Mouse (Mus musculus): ENCODE data around the gene Abca17. TPM values are rescaled to one million over a fixed set of nuclear protein-coding genes. Genes with fewer than 3 reads are reported as not detected.

The Abca17 gene
- 1 to 10 TPM in 1 of 4 experiments, under 1 TPM in 3; 0.49 to 1.1 (median 0.75) TPM for total RNA-seq (2022)

DNA sequence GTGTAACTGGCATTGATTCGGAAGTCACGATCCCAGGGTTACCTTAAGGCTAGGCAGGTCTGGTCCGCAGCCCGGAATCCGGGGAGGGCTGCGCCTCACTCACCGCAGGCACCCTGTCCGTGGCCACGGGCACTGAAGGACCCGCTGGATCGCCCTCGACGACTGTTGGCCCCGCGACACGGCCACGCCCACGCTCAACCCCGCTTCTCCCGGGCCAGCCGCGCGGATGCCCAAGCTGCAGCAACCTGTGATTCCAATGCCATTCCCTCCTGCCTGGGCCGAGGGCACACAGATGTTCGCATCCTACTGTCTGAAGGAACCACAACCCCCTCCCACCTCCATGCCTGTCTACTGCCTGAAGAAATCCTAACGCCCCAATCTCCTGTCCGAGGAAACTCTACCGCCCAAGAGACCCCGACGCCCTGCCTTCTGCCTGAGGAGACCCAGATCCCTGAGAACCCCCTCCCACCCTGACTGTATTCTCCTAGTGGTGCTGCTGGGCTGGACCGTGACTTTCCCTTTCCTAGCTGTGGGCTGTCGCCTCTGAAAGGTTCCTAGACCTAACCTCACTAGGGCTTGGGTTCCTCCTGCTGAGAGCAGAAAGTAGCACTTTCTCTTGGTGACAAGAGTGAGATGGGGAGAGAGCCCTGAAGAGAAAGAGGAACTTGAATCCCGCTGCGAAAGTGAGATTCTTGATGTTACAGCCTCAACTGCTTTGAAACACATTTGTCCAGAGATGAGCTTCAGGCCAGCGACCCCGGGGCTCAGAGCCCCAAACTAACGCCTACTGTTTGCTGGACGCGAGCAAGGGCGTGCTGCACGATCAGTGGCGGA lies at the start of gene Abca17:
Abca17 (minus strand) TSS at position 143 of the 834 bp plus-strand sequence.
- peak; percentile 6 to 23 for DNase-seq (ENCODE audit: low spot score in 2 of 2)

DNA sequence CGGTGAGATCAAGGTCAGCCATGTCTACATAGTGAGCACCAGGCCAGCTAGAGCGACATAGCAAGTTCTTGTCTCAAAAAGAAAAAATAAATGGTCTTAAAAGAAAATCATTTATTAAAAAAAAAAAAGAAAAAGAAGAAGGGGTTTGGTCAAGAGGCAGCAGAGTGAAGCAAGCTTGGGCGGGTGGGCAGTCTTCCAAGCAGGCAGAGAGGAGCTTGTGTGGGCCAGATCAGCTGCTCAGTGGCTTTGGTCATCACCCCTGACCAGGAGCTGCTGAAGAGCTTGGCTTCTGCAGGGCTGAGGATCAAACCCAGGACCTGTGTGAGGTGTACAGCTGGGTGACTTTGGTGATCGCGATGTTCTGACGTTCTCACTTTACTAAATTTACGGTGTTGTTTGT lies 43.6 kb upstream of the Abca17 start:
- no peak for DNase-seq (ENCODE audit: low spot score in 2 of 2)

DNA sequence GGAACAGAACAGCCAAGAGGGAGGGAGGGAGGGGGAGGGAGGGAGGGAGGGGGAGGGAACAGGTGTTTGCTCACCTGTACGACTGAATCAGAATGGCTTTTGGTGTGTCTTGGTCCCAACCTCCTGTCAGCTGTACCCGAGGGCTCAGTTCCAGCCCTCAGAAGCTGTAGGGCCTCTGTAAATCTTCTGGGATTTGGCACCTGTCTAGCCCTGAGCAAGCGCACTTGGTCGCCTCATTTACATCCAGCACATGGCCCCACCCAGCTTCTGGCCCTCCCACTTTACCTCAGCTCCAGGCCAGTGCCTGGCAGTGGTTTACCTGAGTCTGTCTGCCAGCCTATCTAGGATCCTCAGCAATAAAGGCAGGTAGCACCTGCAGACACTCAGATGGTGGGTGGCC lies 42.7 kb upstream of the Abca17 start:
- no peak for DNase-seq (ENCODE audit: low spot score in 2 of 2)

DNA sequence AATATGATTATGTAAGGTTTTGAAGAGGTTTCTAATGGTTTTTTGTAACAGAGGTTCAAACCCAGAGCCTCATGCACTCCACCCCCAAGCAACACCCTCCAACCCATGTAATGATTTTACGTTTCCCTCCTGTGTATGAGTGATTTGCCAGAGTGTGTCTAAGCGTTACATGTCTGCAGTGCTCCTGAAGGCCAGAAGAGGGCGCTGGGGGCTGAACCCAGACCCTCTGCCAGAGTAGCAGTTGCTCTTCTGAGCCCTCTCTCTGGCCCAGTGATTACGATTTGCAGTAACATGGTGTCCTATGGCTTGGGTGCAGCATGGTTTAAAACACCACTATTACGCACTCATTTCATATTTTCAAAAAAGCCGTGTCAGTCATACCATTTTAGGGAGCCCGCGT lies 40.3 kb upstream of the Abca17 start:
- no peak for DNase-seq (ENCODE audit: low spot score in 2 of 2)

DNA sequence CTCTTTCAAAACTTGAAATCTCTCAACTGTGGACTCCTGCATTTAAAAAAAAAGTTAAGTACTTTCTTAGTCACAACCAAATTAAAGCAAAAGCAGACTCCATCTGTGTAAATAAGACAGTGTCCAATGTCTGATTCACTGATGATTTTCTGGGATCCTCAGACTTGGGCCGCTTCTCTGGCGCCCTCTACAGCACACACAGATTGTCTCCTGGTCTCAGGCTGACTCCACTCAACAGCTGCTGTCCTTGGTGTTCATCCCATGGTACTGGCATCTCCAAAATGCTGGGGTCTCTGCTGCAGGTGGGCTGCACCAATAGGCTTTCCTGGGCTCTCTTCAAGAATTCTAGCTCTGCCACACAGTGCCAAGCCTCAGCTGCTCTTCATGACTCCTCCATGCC lies 39.0 kb upstream of the Abca17 start:
- DNase-seq (ENCODE audit: low spot score in 2 of 2), result peak in 1 of 2 experiments; percentile 66

DNA sequence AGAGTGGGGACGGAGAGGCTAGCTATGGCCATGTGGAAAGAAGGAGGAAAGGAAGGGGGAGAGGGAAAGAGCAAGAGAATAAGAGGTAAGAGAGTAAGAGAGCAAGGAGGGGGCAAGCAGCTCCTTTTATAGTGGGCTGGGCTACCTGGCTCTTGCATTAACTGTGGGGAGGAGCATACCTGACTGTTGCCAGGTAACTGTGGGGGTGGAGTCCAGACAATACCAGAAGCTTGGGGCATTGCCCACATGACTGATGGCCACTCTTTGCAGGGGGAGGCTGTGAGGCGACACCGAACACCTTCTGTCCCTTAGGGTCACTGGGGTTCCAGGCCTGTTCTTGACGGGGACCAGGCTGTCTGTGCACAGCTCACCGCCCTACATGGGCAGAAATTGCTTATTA lies 37.8 kb upstream of the Abca17 start:
- no peak for DNase-seq (ENCODE audit: low spot score in 2 of 2)

DNA sequence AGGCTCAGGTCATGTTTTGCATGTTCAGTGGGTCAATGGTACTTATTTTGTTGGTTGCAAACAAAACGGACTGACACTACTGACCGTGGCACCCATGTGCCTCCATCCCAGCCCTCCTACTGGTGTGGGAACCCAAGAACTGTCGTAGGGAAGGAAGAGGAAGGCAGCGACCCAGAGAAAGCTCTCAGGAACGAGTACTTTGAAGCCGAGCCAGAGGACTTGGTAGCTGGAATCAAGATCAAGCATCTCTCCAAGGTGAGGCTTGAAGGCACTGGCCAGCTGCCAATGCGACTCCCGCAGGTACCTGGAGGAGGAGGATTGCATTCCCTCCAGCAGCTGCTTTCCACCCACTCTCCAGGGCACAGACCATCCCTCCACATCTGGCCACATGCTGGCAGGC lies 32.9 kb upstream of the Abca17 start:
- no peak for DNase-seq (ENCODE audit: low spot score in 2 of 2)

DNA sequence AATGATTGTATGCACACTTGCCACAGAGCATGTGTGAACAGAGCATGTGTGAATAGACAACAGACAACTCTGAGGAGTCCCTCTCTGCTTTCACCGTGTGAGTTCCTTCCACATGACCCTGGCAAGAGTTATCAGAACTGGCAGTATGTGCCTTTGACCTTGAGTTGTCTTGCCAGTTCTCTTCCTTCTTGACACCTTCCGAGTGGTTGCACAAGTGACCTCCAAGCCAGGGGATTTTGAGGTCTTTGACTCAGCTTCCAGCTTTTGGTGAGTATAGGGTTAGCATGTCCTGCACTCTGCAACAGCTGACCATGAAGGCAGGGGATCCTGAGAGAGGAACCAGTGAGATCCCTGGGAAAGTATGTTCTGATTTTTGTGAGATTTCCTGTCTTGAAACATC lies 27.6 kb upstream of the Abca17 start:
- DNase-seq (ENCODE audit: low spot score in 2 of 2), result no peak

DNA sequence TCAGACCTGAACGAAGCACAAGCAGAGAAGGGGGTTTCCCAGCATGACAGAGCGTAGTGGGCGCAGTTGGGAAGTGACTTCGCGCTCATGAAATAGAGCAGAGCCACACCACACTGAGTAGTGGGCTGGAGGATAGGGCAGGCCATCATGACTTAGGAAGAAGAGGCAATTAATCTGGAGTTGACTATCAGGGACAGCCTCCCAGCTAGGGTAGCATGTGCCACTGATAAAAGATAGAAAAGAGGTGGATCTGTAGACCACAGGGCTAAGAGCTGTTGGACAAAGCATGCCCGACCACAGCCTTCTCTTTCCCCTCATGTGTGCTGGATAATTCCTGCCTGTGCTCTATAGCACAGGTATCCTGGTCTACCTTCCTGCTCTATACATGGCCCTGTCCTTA lies 25.0 kb upstream of the Abca17 start:
- DNase-seq (ENCODE audit: low spot score in 2 of 2), result no peak

DNA sequence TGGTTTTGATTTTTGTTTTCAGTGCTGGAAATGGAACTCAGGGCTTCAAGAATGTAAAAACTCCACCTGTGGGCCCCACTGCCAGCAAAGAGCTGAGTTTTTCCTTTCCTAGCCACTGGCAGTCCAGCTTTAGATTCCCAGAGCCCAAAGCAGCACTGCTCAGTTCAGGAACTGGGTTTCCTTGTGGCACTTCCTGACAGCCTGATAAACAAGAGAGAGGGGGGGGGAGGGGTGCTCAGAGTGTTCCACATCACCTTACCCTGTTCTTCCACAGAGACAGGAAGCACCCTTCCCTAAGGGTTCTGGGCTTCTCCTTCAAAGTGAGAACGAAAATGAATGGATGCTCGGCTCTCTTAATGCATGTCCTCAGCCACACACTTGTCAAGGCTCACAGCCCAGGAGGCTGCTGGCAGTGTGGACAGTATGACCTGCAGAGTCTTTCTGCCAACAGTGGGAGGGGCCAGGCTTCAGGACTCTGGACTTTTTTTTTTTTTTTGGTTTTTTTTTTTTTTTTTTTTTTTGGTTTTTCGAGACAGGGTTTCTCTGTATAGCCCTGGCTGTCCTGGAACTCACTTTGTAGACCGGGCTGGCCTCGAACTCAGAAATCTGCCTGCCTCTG lies 24.3 kb upstream of the Abca17 start:
- no peak for DNase-seq (ENCODE audit: low spot score in 2 of 2)

DNA sequence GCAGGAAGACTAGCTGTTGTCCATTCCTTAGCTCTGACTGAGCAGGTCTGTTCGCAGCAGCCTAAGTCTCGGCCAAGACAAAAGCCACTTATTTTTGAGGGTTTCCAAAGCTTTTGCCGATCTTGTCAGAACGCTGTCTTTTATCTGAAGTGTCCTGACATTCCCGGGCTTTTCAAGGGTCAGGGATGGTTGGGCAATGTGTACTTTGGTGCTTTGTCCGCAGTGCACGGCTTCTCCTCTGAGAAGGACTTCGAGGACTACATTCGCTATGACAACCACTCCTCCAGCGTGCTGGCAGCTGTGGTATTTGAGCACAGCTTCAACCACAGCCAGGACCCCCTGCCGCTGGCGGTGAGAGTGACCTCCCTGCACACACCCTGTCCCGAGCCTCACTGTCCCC lies 15.0 kb upstream of the Abca17 start:
- no peak for DNase-seq (ENCODE audit: low spot score in 2 of 2)

DNA sequence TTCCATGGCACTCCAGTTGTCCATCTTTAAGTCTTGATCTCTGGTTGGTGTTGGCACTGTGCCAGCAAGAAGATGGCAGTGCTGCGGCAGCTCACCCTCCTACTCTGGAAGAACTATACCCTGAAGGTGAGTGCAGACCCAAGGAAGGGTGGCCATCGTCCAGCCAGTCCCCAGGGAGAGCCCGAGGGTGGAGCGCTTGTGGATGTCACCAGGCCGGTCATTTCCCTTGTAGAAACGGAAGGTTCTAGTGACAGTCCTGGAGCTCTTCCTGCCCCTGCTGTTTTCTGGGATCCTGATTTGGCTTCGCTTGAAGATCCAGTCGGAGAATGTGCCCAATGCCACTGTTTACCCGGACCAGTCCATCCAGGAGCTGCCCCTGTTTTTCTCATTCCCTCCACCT lies 13.6 kb upstream of the Abca17 start:
- DNase-seq (ENCODE audit: low spot score in 2 of 2), result no peak

DNA sequence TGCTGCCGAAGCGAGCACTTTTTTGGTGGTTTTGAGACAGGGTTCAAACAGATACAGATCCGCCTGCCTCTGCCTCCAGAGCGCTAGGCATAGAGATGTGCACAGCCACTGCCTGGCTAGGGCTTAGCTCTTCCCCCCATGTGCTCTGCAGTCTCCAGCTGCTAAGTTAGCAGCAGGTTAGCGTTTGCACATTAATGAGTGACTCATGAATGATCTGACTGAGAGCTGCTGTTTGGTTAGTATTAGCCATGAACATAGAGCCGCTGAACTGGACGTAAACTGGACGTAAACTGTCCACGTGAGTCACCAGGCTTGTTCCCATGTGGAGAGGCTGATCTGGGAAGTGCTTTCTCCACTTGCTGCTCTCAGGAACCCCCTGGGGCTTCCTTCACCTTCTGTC lies 11.7 kb upstream of the Abca17 start:
- no peak for DNase-seq (ENCODE audit: low spot score in 2 of 2)

DNA sequence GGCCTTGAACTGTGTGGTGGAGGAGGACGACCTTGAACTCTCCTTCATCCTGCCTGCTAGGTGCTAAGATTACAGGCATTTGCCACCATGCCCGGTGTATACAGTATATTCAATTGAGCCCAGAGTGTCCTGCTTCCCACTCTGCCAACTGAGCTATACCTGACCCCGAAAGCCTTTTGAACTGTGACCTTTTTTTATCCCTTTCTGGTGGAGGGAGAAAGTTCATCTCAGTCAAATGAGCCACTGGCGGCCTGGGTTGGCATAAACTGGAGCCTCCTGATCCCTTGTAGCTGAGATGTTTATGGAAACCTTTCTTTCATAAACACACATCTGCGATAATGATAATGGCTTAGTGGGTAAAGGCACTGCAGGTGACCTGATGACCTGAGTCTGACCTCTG lies 10.4 kb upstream of the Abca17 start:
- no peak for DNase-seq (ENCODE audit: low spot score in 2 of 2)

DNA sequence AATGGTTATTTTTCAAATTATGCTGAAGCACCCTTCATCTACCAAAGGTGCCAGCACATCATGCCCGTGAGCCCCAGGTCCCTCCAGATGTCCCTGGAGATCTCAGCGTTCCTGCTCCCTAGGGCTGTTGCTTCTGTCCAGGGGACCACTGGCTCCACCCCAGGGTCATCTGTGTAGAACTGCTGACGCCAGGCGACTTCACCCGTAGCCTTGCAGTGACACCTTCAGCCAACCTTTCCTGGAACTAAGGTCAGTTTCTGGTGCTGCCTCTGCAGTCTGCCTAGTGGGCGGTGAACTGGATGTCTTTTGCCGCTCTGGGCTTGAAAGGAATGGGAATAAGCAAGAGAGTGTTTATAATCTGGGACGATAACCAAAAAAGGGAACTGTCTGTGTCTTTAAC lies 10.0 kb upstream of the Abca17 start:
- DNase-seq (ENCODE audit: low spot score in 2 of 2), result no peak

DNA sequence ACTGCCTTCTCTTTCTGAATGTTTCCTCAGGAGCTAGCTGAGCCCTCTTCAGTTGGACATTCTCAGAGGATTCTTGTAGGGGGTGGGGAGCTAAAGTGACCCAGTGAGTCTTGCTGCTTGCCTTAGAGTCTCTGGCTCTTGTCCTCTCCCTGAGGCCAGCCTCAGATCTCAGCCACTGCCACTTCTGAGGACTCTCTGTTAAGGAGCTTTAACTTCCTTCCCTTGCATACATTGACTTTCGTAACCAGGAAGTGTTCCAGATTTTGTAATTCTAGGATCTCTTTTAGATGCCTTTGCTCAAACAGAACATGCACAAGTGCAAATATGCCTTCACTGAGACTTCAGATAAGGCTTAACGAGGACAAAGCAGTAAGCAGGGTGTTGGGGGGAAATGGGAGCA lies 9.0 kb upstream of the Abca17 start:
- no peak for DNase-seq (ENCODE audit: low spot score in 2 of 2)

DNA sequence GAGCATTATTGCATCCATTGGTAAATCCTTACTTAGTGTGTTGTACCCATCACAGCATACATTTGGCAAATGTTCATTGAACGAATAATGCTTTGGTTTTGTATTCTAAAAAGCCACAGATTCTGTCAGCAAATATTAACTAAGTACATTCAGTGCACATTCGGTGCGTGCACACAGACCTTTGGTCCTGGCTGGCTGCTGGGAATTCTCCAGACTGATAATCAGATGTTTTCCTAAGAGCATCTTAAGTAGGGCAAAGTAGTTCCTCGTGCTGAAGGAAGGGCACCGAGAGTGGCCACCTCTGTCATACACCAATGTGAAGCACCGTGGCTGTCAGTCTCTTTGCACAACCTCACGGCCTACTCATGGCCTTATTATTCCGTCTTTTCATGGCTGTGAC lies 8.1 kb upstream of the Abca17 start:
- DNase-seq (ENCODE audit: low spot score in 2 of 2), result no peak

DNA sequence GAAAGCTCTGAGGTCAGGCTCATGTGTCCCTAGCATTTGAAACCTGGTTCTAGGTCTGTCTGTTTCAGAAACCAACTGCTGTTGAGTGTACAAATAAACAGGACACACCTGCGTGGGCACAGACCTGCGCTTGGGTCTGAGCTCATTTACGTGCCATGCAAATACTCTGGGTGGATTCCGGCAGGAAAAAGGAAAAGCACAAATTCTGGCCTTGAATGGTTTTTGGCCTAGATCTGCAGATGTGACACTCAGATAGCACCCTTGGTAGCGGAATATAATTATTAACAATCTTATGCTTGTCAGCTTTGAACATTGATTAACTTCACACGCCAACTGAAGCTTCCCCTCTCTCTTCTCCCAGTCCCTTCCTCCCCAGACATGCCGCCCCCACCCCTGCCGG lies 4.4 kb upstream of the Abca17 start:
- no peak for DNase-seq (ENCODE audit: low spot score in 2 of 2)

DNA sequence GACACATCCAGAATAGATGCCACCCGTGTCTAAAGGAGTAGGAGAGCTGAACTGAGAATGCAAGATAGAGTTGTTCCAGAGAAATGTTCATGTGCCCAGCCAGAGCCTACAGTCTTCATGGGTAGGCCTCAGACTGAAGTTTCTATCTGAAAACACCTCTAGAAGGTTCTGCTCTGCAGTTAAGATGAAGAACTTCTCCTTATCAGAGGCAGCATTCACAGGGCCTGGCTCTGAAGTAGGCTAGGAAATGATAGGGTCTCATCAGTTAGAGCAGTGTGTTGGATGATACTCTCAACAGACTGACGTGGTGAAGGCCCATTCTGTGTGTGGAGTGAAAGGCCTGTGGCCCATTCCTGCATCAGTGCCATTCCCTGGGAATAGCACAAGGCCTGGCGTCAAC lies 3.1 kb upstream of the Abca17 start:
- DNase-seq (ENCODE audit: low spot score in 2 of 2), result no peak

DNA sequence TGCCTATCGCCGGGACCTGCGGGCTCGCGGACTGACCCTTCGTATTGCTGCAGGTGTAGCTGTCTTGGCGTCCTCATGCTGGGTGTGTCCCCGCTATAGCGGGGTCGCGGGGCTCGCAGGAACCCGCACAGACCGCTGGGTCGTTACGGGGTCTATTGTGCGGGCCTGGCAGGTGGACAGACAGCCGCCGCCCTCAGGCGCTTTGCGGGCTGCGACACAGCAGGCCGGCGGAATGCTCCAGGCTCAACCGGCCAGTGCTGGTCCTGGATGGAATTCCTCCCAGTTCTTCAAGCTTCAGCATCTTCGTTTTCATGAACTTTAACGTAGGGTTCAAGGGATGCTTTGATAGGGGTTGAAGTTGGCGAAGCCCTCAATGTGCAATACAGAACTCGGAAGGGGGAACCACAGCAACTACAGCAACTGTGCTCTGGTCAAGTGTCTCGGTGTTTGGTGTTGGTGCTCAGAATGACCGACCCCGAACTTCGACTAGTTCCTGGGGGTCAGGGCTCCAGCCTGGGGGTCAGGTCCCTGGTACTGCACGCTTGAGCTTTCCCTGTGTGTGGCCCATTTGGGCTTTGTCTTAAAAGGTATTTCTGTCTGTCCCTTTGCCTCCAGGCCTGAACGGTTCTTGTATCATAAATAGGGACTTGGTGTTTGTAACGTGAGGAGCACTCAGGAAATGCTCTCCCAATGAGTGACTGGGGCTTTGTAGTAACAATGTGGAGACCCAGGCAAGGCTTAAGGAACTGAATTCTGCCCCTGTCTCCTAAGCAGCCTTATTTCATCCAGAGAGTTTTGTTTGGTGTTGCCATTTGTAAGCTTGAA lies 1.7 kb upstream of the Abca17 start:
- DNase-seq (ENCODE audit: low spot score in 2 of 2), result no peak

DNA sequence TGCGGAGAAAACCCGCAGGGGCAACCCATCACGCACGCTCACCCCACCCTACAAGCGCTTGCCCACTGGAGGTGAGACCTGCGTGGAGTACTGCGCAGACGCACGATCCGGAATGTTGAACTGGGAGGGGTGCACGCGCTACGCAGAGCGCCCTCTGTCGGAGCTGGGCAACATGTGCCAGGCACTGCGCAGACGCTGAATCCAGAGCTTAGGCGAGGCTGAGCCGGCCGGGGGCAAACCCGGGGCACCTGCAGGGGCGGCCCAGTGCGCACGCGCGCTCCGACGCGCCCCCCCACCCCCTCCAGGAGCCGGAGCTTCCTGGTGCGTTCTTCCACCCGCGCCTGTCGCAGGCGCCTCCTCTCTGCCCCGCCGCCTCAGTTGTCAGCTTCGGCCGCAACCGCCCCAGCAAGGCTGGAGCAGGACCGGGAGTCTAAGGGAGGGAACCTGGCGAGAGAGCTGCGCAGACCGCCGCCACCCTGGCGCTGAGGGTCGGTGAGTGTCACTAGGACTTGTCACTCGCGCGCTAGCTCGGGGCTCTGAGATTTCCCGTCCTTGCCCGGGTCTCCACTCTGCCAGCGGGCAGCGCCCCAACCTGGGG lies 991 bp upstream of the Abca17 start, which contains the start of gene Abca3:
Abca3 (plus strand) TSS at position 191 of the 598 bp plus-strand sequence.
- peak; percentile 95 to 97 for DNase-seq (ENCODE audit: low spot score in 2 of 2)

DNA sequence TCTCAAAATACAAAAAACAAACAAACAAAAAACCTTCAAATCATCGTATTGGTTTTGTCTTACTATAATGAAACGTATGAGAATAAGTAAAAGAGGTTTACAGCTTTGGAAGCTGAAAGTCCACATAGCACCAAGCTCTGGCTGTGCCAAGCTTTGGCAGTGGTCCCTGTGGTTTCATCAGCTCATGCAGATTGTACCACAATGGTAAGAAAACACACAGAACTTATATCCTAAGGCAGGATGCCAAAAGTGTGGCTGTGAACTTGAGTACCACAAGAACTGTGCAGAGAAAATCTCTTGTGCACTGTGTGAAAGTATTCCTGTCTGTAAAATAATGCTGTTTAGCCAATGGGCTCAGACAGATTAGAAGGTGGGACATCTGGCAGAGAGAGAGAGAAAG lies 1.7 kb downstream of the Abca17 start:
- no peak for DNase-seq (ENCODE audit: low spot score in 2 of 2)

Data from layer of hippocampus, adult 8-10 months (tissue).